Mouse (Mus musculus) hindbrain, embryonic 13.5 days (tissue): Measurements from ENCODE around the gene Slc50a1. TPM values are rescaled to one million over a fixed set of nuclear protein-coding genes. Genes with fewer than 3 reads are reported as not detected.
A peak's percentile ranks its signal among the peaks of the same experiment; 100 is the strongest.

Experiments used
- ATAC-seq: fragments of 200-750 bp; cut with Nextera tagmentation; 2 replicates; pipeline ENCODE4 v1.8.0; 2017; ENCODE audit warnings: moderate TSS enrichment; ENCODE audit not compliant: low FRiP score
- H3K27ac ChIP-seq: fragments of 300-500 bp; sonication (generic); 2 replicates; pipeline ENCODE4 v1.5.1; 2015; ENCODE audit warnings: inconsistent platforms, mild to moderate bottlenecking, moderate library complexity
- H3K27me3 ChIP-seq: fragments of 300-500 bp; sonication (generic); 2 replicates; pipeline ENCODE4 v1.6.1; 2015; ENCODE audit warnings: mild to moderate bottlenecking, inconsistent platforms
- H3K36me3 ChIP-seq: fragments of 300-500 bp; sonication (generic); 2 replicates; pipeline ENCODE4 v1.6.1; 2015; ENCODE audit warnings: mild to moderate bottlenecking, inconsistent platforms
- H3K4me1 ChIP-seq: fragments of 300-500 bp; sonication (generic); replicated peaks from 2 replicates; pipeline ENCODE4 v1.6.1; 2015; ENCODE audit warnings: inconsistent platforms
- H3K4me2 ChIP-seq: fragments of 300-500 bp; sonication (generic); 2 replicates; pipeline ENCODE4 v1.6.1; 2015; ENCODE audit warnings: inconsistent platforms, mild to moderate bottlenecking, moderate library complexity
- H3K4me3 ChIP-seq: fragments of 300-500 bp; sonication (generic); 2 replicates; pipeline ENCODE4 v1.5.1; 2015; ENCODE audit warnings: mild to moderate bottlenecking, inconsistent platforms
- H3K9ac ChIP-seq: fragments of 300-500 bp; sonication (generic); 2 replicates; pipeline ENCODE4 v1.6.1; 2015; ENCODE audit warnings: mild to moderate bottlenecking, inconsistent platforms
- H3K9me3 ChIP-seq: fragments of 300-500 bp; sonication (generic); 2 replicates; pipeline ENCODE4 v1.6.1; 2016; ENCODE audit warnings: inconsistent platforms
- WGBS: fragments of 180-500 bp; shearing (Covaris S2); methylation state at CpG from one replicate; pipeline ENCODE4 v1.1.7; 2015; 5-methylcytosine and 5-hydroxymethylcytosine counted together
- polyA plus RNA-seq: library from polyadenylated mRNA; unstranded; fragments of >200 nt; fragmentation: Nextera tagmentation; extraction: Ambion mirVana; gene quantifications from 2 replicates; pipeline ENCODE4 v1.2.1, GENCODE M21; 2015

Slc50a1 gene
- polyA plus RNA-seq, result 34.6 and 38.0 TPM in 2 replicates

DNA sequence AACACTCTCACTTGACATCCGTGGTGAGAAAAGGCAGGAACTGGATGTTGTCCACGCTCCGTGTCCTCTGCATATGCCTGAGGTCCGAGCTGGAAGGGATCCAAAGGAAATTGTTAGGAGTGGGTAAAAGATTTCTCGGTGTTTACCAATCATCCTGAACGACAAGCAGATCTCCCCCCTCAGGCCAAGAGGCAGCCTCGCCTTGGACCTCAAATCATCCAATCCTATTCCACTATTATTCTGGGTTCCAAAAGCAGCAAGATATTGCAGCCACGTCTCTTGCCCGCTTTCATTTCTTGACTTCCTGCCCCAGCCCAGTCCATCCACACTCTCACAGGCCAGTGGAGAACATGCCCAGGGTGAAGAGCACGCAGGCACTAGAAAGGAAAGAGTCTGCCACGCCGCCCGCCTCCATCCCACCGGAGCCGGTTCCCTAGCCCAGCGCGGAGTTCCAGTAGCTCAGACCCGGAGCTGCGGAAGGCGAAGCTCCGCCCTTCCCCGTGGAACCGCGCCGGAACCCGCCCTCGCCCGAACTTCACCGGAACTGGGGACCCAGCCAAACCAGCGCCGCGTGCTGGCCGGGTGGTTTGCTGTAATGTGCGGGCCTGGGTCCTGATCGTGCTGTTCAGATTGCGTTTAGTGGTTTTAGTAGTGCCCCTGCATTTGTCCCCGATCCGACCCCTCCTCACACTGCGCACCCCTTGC is at the start of gene Slc50a1:
Slc50a1 (minus strand) TSS at position 520 of the 705 bp plus-strand sequence.
- Histone ChIP-seq H3K4me2 (peak within 1 kb of the TSS; percentile 70), H3K36me3 (no peaks in the 10 kb centered on the region), H3K9me3 (no peaks in the 10 kb centered on the region), H3K27me3 (peaks cover 14% of the 10 kb centered on the region), H3K27ac (peak within 1 kb of the TSS; percentile 81), H3K4me1 (peaks cover 48% of the 10 kb centered on the region), H3K4me3 (peak within 1 kb of the TSS; percentile 51), H3K9ac (peak within 1 kb of the TSS; percentile 78)
- 5% methylated on average over 39 of the region's 39 CpGs for WGBS
- ATAC-seq, result peak; percentile 47

DNA sequence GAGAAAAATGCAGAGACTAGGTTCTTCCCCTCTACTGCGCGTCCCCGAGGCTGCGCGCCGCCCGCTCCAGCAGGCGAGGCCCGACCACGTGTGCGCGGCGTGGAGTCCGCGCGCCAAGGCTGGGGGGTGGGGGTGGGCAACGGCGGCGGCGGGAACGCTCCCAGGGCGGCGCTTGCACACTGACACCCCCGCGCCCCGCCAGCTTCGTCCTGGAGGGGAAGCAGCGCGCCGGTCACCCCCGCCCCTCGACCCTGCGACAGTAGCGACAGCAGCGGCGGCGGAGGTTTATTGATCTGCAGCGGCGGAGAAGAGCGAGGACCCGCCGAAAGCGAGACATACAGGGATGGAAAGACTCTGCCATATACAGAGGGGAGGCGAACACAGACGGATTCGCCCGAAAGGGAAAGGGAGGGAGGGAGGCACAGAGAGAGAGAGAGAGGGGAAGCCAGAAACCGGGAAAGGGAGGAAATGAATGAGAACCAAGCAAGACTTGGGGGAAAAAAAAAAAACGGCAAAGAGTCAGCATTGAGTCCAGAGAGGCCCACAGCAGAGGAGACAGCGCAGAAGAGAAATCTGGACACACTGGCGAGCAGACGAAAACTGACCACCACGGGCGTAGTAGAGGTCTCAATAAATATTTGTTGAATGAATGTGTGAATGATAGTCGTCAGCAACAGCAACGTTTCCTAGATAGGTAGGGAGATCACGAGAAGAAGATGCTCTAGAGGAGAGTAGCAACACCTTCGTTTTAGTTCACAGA is 49.4 kb upstream of the Slc50a1 start:
- Histone ChIP-seq H3K27me3 (peaks cover 54% of the 10 kb centered on the region), H3K4me1 (peaks cover 75% of the 10 kb centered on the region), H3K36me3 (peaks cover 7% of the 10 kb centered on the region), H3K9ac (peak overlapping the region; percentile 95), H3K4me3 (peak overlapping the region; percentile 78), H3K9me3 (no peaks in the 10 kb centered on the region), H3K4me2 (peak overlapping the region; percentile 76), H3K27ac (peak overlapping the region; percentile 97)
- no peak for ATAC-seq
- 3% methylated on average over 56 of the region's 58 CpGs for WGBS

DNA sequence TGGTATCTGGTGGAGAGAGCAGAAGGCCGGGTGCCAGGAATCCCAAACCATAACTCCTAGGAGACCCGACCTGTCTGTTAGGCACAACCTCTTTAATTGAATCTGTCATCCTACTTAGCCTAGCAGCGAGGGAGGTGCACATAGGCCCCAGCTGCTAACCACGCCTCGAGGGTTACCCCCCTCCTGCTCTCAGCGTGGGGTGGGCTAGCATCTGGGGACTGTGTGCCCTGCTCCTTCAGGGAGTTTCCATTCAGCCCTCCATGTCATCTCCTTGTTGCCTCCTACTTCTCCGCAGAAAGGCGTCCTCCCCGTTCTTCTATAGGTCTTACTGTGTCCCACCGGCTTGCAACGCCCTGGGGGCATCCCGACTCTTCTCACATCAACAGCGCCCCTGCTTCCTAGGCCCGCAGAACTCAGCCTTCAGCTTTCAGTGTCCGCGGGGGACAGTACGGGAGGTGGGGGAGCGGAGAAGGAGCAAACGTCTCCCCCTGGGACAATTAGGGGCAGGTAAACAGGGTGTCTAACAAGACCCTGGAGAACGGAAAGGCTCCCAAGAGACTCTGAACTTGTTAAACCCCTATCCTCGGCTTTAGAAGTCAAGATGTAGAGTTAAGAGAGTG is 48.7 kb upstream of the Slc50a1 start:
- H3K9ac ChIP-seq, result peak overlapping the region; percentile 95
- peaks cover 77% of the 10 kb centered on the region for H3K4me1 ChIP-seq
- peak overlapping the region; percentile 76 for H3K4me2 ChIP-seq
- peaks cover 51% of the 10 kb centered on the region for H3K27me3 ChIP-seq
- ATAC-seq, result no peak
- H3K9me3 ChIP-seq, result no peaks in the 10 kb centered on the region
- WGBS, result 3% methylated on average over 21 of the region's 21 CpGs
- H3K4me3 ChIP-seq, result peak overlapping the region; percentile 78
- H3K27ac ChIP-seq, result peak overlapping the region; percentile 97; the same call in 1 of the 2 replicates
- peaks cover 14% of the 10 kb centered on the region for H3K36me3 ChIP-seq

DNA sequence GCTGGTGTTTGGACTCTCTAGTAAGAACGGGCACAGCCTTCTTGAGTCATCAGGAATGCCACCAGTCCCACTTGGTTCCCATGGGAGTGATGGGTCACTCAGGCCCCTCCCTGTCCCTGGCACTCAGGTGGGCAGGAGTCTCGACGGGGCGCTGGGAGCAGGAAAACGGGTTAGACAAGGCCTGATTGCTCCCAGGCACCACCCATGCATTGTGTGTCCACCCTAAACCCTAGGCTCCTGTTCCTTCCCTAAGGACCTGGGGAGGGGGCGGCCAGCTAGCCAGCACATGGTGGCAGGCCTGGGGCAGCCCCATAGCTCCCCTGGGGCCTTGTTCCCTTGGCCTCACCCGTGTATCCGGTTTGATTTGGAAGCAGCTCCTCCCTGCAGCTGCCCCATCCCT is 47.9 kb upstream of the Slc50a1 start:
- Histone ChIP-seq H3K27ac (no peak overlapping the region), H3K9ac (no peak overlapping the region), H3K27me3 (peaks cover 46% of the 10 kb centered on the region), H3K9me3 (no peaks in the 10 kb centered on the region), H3K4me2 (no peak overlapping the region), H3K4me3 (no peak overlapping the region), H3K4me1 (peaks cover 77% of the 10 kb centered on the region), H3K36me3 (peaks cover 19% of the 10 kb centered on the region)
- no peak for ATAC-seq
- WGBS, result 63% methylated on average over 8 of the region's 8 CpGs

DNA sequence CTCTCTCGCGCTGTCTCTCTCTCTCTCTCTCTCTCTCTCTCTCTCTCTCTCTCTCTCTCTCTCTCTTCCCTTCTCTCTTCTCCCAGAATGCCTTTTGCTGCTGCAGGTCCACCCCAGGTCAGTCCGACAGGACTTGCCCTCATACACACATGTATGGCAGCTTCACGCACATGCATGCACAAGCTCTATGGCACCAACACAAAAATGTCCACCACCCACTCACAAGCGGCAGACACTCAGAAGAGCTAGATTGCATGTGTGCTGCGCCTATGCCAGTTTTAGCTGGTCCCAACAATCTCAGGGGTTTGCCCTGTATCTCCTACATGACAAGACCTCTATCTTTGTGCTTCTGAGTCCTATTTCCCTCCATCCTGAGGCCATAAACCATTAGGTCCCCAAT is 46.9 kb upstream of the Slc50a1 start:
- 0 out of 2 replicates have a peak overlapping the region, but pooled peaks have one; percentile 23 for H3K27ac ChIP-seq

DNA sequence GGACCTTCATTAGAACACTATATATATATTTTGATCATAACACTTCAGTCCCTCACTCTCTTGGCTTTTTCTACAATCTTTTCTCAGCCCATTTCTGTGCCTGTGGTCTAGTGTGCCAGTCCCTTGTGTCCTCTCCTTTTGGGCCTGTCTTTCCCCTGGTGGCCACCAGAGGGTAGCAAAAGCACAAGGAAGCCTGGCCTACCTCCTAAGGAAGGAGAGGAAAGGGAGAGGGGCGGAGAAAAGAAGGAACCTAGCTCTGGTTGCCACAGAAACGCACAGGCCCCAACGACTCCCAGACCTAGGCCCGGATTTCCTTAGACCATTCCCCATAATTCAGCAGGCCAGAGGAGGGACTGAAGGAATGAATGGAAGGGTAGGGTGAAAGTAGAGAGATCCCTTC is 46.5 kb upstream of the Slc50a1 start:
- H3K27me3 ChIP-seq, result peaks cover 46% of the 10 kb centered on the region
- H3K27ac ChIP-seq, result peak overlapping the region; percentile 23; the same call in 1 of the 2 replicates
- H3K36me3 ChIP-seq, result peaks cover 19% of the 10 kb centered on the region
- peaks cover 72% of the 10 kb centered on the region for H3K4me1 ChIP-seq
- no peaks in the 10 kb centered on the region for H3K9me3 ChIP-seq
- H3K4me2 ChIP-seq, result peak overlapping the region; percentile 51
- H3K9ac ChIP-seq, result peak overlapping the region; percentile 55
- 4% methylated on average over 4 of the region's 4 CpGs for WGBS
- peak; percentile 16; the same call in 1 of the 2 replicates for ATAC-seq
- H3K4me3 ChIP-seq, result 0 out of 2 replicates have a peak overlapping the region, but pooled peaks have one; percentile 12

More for the DNA sequence above, 46.9 kb upstream of the Slc50a1 start:
- Histone ChIP-seq H3K36me3 (peaks cover 19% of the 10 kb centered on the region), H3K4me3 (no peak overlapping the region), H3K9ac (peak overlapping the region; percentile 55), H3K4me2 (peak overlapping the region; percentile 51), H3K4me1 (peaks cover 72% of the 10 kb centered on the region), H3K9me3 (no peaks in the 10 kb centered on the region), H3K27me3 (peaks cover 46% of the 10 kb centered on the region)
- 56% methylated on average over 6 of the region's 6 CpGs for WGBS
- ATAC-seq, result no peak

DNA sequence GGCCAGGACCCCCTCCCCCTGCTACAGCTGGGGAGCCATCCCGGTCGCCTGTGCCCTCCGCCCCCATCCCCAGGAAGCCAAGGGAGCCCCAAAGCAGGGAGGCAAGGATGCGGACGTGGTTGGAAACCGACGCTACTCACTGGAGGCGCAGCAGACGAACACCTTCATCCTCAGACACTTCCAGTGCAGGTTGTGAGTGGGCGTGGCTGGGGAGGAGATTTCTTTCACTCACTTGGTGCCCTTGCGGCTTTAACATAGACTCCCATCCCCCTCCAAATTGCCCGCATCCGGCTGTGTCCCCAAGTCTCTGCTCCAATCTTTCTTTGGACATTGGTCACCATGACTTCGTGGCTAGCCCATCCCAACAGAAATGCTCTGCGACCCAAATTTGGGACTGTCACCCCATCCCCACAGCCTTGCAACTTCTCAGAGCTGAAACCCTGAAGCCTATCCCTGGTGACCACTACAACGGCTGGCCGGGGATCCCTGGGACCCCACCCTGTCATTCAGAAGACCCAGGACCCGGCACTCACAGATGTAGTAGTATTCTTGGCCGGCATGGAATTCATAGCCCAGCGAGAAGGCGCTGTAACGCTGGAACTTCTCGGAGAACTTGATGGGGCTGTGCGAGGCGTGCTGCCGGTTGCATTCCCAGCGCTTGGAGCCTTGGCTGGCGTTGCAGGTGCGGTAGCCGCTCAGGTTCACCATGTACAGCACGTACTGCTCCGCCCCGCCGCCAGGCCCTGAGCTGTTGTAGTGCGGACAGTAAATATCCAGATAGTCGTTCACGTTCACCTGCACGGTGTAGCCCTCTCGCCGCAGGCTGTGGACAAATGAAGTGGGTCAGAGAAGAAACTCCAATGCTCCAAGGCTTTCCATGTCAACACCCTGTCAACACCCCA is 45.8 kb upstream of the Slc50a1 start:
- no peaks in the 10 kb centered on the region for H3K9me3 ChIP-seq
- peak overlapping the region; percentile 23; the same call in 1 of the 2 replicates for H3K27ac ChIP-seq
- peaks cover 19% of the 10 kb centered on the region for H3K36me3 ChIP-seq
- H3K4me3 ChIP-seq, result peak overlapping the region; percentile 23
- ATAC-seq, result no peak
- H3K4me1 ChIP-seq, result peaks cover 66% of the 10 kb centered on the region
- H3K4me2 ChIP-seq, result peak overlapping the region; percentile 51
- WGBS, result 7% methylated on average over 40 of the region's 40 CpGs
- peaks cover 46% of the 10 kb centered on the region for H3K27me3 ChIP-seq
- peak overlapping the region; percentile 63 for H3K9ac ChIP-seq

DNA sequence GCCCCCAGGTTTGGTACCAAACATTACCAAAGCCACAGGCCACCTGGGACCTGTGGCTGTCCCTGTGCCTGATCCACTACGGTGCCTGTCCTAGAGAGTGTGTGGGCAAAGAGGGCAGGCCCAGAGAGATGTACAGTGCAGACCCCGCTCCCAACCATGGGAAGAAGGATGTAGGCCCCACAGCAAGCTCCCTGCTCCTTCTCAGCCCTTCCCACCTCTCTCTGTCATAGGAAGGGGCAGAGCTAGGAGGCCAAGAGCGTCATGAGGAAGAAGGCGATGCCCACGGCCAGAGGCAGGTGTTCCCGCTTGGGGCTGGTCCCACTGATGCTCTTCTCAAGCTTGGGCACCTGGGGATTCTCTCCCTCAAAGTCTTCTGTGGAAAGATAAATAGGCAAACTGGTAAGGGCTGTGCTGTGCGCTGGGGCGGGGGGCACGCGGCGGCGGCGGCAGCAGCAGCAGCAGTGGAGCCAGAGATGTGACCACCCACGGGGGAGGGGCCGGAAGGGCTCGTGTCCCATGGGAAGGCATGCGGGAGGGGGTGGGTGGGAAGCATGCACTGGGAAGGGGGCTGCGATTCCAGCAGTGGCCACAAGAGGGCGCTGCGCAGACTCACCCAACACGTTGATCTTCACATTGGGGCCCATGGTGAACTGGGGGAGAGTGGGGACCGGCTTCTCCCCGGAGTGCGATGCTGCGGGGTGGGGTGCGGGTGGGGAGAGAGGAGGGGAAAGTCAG is 45.0 kb upstream of the Slc50a1 start:
- 4% methylated on average over 25 of the region's 26 CpGs for WGBS
- Histone ChIP-seq H3K4me1 (peaks cover 58% of the 10 kb centered on the region), H3K27ac (0 out of 2 replicates have a peak overlapping the region, but pooled peaks have one; percentile 8), H3K36me3 (peaks cover 19% of the 10 kb centered on the region), H3K27me3 (peaks cover 39% of the 10 kb centered on the region), H3K9me3 (no peaks in the 10 kb centered on the region), H3K9ac (peak overlapping the region; percentile 63; the same call in 1 of the 2 replicates), H3K4me2 (peak overlapping the region; percentile 51), H3K4me3 (peak overlapping the region; percentile 23)
- 0 out of 2 replicates have a peak, but pooled peaks have one; percentile 5 for ATAC-seq

DNA sequence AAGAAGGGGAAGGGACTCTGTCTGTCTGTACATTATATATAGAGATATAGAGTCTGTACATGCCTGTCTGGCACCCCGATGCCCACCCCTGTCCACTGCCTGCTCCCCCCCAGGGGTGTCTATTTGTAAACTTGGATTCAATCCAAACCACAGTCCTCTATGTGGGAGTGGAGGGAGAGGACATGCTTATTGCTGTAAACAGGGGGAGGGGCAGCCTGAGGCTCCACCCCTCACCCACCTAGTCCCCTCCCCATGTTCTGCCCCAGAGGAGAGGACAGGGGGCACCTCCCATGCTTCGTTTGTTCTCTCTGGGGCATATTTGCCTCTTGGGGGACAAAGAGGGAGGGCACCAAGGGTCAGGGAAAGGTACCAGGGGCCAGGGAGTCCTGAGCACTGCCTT is 44.4 kb upstream of the Slc50a1 start:
- Histone ChIP-seq H3K27ac (no peak overlapping the region), H3K4me1 (peaks cover 52% of the 10 kb centered on the region), H3K36me3 (peaks cover 19% of the 10 kb centered on the region), H3K9me3 (no peaks in the 10 kb centered on the region), H3K9ac (peak overlapping the region; percentile 63; the same call in 1 of the 2 replicates), H3K4me2 (peak overlapping the region; percentile 51), H3K27me3 (peaks cover 39% of the 10 kb centered on the region), H3K4me3 (0 out of 2 replicates have a peak overlapping the region, but pooled peaks have one; percentile 23)
- no peak for ATAC-seq
- 52% methylated on average over 2 of the region's 2 CpGs for WGBS

DNA sequence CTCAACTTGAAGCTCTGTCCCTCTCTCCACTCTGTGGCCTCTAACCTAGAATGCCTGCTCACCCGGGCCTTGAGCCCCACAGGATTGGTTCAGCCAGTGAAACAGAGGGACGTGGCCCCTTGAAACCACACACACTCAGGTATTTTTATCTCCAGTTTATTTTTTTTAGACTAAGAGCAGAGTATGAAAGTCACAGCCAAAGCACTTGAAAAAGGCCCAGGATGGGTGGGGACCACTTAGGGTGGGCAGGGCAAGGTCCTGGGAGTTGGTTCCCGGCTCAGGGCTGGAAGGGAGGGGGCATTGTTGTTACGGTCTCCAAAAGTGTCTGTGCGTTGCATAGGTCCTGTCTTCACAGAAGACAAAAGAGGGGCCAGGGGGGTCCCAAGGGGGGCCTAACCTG is 44.0 kb upstream of the Slc50a1 start:
- H3K4me2 ChIP-seq, result no peak overlapping the region
- peaks cover 39% of the 10 kb centered on the region for H3K27me3 ChIP-seq
- no peak overlapping the region for H3K4me3 ChIP-seq
- no peak for ATAC-seq
- H3K27ac ChIP-seq, result no peak overlapping the region
- H3K9me3 ChIP-seq, result no peaks in the 10 kb centered on the region
- peaks cover 48% of the 10 kb centered on the region for H3K4me1 ChIP-seq
- 0 out of 2 replicates have a peak overlapping the region, but pooled peaks have one; percentile 35 for H3K9ac ChIP-seq
- H3K36me3 ChIP-seq, result peaks cover 19% of the 10 kb centered on the region
- 71% methylated on average over 5 of the region's 5 CpGs for WGBS
